Mouse (Mus musculus): ENCODE measurements around the gene Prss33. TPM values are rescaled to one million over a fixed set of nuclear protein-coding genes. Genes with fewer than 3 reads are reported as not detected.

The Prss33 gene
- polyA plus RNA-seq, 1 experiment from 2014 or later: not detected

DNA sequence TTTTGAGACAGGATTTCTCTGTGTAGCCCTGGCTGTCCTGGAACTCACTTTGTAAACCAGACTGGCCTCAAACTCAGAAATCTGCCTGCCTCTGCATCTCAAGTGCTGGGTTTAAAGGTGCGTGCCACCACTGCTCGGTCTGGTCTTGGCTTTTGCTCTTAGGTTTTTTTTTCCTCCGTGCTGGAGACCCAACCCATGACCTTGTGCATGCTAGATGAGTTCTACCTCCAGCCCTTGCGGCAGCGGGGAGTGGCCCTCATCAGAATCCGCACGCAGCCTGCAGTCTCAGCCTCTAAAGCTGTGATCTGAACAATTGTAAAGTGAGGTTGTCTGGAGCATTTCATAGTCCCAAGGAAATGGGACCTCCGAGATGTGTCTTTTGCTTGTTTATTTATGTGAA is 40.5 kb downstream of the Prss33 start:
- no peak for ATAC-seq (ENCODE audit: low FRiP score, low read depth)
- H3K4me1 ChIP-seq: peaks cover 11% of the 10 kb centered on the region
- WGBS: 94% methylated on average over 8 of the region's 8 CpGs
- no peaks in the 10 kb centered on the region for H3K27me3 ChIP-seq
- no peak overlapping the region for H3K4me3 ChIP-seq
- H3K36me3 ChIP-seq: peaks cover 7% of the 10 kb centered on the region; the same call in 1 of the 2 replicates
- H3K27ac ChIP-seq: no peak overlapping the region
- no peak overlapping the region for H3K4me2 ChIP-seq (replicated peaks)
- H3K9me3 ChIP-seq: no peaks in the 10 kb centered on the region
- H3K9ac ChIP-seq: no peak overlapping the region

DNA sequence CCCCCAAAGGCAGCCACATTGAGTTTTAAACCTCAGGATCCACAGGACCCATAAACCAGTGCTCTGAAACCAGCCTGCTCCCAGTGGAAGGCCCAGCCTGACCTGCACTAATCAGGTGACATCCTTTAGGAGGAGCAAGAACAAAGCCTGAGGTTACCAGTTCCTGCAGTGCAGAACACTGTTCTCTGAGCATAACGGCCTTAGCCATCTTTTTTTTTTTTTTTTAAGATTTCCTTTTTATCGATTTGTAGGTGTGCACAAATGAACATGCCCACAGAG is 44.8 kb downstream of the Prss33 start:
- H3K27me3 ChIP-seq: no peaks in the 10 kb centered on the region
- 28% methylated on average over 2 of the region's 2 CpGs for WGBS
- no peaks in the 10 kb centered on the region for H3K9me3 ChIP-seq
- peaks cover 24% of the 10 kb centered on the region for H3K4me1 ChIP-seq
- no peak for ATAC-seq (ENCODE audit: low FRiP score, low read depth)
- H3K9ac ChIP-seq: peak overlapping the region; percentile 83
- H3K4me2 ChIP-seq (replicated peaks): peak overlapping the region; percentile 76
- peak overlapping the region; percentile 56 for H3K4me3 ChIP-seq
- peaks cover 7% of the 10 kb centered on the region; the same call in 1 of the 2 replicates for H3K36me3 ChIP-seq
- H3K27ac ChIP-seq: peak overlapping the region; percentile 95

DNA sequence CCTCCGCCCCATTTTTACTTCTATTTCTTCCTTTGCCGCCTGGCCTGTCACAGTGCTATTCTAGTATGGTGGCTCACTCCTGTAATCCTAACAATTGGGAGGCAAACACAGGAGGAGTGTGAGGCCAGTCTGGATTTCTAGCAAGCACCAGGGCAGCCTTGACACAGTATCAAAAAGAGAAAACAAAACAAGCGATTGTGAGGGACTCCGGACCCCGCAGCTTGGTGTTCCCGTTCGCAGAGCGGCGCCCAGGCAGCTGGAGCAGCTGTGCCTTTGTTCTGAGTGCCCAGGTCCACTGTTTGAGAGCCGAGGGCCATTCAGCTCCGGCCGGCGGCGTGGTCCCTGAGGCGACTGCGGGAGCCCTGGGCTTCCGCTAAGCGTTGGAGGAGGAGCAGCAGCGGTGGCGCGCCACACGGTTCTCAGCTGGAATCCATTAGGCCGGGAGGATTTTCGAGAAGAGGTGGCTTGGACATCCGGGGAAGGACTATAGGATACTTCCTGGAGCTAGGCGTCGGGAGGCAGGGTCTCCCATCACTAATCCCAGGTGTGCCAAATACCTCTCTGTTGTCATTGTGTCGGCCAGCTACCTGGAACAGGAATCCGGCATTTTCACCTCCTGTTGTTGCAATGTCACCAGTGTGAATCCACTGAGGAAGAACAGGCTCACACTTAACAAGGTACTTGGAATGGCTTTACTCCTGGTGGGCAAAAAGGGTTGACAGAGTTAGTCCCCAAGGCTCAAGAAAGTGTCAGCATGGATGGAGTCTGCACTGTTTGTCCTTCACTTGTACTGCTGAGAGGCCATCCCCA is 45.4 kb downstream of the Prss33 start, which contains the start of gene Srrm2:
TSS of gene Srrm2 (plus strand) at position 264 of the 810 bp plus-strand sequence.
- H3K27me3 ChIP-seq: no peaks in the 10 kb centered on the region
- H3K9me3 ChIP-seq: no peaks in the 10 kb centered on the region
- 2% methylated on average over 29 of the region's 29 CpGs for WGBS
- ATAC-seq (ENCODE audit: low FRiP score, low read depth): peak; percentile 38
- peak within 1 kb of the TSS; percentile 95 for H3K27ac ChIP-seq
- H3K4me1 ChIP-seq: peaks cover 27% of the 10 kb centered on the region
- peaks cover 7% of the 10 kb centered on the region; the same call in 1 of the 2 replicates for H3K36me3 ChIP-seq
- peak within 1 kb of the TSS; percentile 56 for H3K4me3 ChIP-seq
- H3K4me2 ChIP-seq (replicated peaks): peak within 1 kb of the TSS; percentile 76
- peak within 1 kb of the TSS; percentile 83 for H3K9ac ChIP-seq

DNA sequence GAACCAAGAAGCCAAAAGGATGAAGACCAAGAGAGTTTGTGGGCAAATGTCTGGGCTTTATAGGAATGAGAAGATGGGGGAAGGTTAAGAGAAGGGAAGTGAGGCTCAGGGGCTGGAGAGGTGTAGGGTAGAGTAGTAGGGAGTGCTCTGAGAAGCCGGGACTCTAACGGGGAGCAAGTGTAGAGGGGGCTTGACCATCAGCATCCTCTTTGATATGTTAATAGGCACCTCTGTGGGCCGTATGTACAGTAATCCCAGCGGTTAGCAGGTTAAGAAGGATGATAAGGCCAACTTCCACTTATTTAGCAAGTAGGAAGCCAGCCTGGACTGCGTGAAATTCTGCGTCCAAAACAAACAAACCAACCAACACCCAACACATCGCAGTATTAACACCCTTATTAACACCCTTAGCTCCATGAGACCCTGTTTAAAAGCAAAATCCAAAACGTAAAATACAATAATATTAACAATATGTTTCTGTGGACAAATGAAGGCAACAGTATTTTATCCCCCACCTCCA is 46.0 kb downstream of the Prss33 start:
- H3K4me1 ChIP-seq: peaks cover 31% of the 10 kb centered on the region
- H3K9me3 ChIP-seq: no peaks in the 10 kb centered on the region
- peaks cover 5% of the 10 kb centered on the region; the same call in 1 of the 2 replicates for H3K36me3 ChIP-seq
- WGBS: 13% methylated on average over 8 of the region's 8 CpGs
- H3K4me3 ChIP-seq: peak overlapping the region; percentile 56
- H3K4me2 ChIP-seq (replicated peaks): peak overlapping the region; percentile 76
- no peak for ATAC-seq (ENCODE audit: low FRiP score, low read depth)
- H3K27ac ChIP-seq: peak overlapping the region; percentile 95
- peak overlapping the region; percentile 83 for H3K9ac ChIP-seq
- H3K27me3 ChIP-seq: no peaks in the 10 kb centered on the region

DNA sequence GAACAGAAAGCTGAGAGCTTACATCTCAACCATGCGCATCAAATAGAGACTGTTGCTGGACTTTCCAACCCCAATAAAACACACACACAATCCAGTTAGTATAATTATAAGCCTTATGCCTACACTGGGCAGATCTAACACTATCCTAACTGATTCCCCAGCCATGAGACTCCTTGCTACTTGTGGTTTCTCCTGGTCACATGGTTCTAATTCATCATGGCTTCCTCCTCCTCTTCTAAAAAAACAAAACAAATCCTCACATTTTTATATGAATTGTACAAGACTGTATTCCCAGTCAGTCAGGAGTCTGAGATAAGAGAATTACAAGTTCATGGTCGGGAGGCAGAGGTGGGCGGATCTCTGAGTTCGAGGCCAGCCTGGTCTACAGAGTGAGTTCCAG is 46.9 kb downstream of the Prss33 start:
- Histone ChIP-seq H3K9me3 (no peaks in the 10 kb centered on the region), H3K9ac (no peak overlapping the region), H3K4me3 (no peak overlapping the region), H3K4me1 (peaks cover 31% of the 10 kb centered on the region), H3K27me3 (no peaks in the 10 kb centered on the region), H3K4me2 (replicated peaks) (no peak overlapping the region), H3K36me3 (peaks cover 3% of the 10 kb centered on the region; the same call in 1 of the 2 replicates), H3K27ac (no peak overlapping the region)
- 88% methylated on average over 4 of the region's 4 CpGs for WGBS
- no peak for ATAC-seq (ENCODE audit: low FRiP score, low read depth)

DNA sequence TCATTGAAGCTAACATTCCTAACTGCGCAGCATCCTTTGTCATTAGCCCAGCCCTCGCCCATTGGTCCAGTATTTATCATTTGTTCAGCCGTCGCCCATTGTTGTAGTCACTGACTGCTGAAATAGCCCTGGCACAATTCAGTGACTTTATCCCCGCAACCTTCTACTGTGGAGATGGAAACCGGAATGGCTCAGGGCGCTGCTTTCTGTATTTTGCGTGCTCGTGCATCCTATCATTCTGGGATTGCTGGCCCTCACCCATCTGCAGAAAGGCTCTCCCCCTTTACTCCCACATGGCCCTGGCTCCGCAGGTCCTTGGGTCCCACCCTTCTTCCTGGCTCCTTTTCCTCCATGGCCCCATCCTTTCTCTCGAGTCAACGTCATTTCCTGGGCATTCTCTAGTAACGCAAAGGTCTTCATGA is 49.3 kb downstream of the Prss33 start:
- peaks cover 31% of the 10 kb centered on the region for H3K4me1 ChIP-seq
- H3K27ac ChIP-seq: no peak overlapping the region
- H3K36me3 ChIP-seq: no peaks in the 10 kb centered on the region
- no peak for ATAC-seq (ENCODE audit: low FRiP score, low read depth)
- H3K4me3 ChIP-seq: peak overlapping the region; percentile 71
- H3K9ac ChIP-seq: peak overlapping the region; percentile 82
- WGBS: 25% methylated on average over 13 of the region's 13 CpGs
- no peaks in the 10 kb centered on the region for H3K9me3 ChIP-seq
- H3K4me2 ChIP-seq (replicated peaks): peak overlapping the region; percentile 81
- H3K27me3 ChIP-seq: no peaks in the 10 kb centered on the region

DNA sequence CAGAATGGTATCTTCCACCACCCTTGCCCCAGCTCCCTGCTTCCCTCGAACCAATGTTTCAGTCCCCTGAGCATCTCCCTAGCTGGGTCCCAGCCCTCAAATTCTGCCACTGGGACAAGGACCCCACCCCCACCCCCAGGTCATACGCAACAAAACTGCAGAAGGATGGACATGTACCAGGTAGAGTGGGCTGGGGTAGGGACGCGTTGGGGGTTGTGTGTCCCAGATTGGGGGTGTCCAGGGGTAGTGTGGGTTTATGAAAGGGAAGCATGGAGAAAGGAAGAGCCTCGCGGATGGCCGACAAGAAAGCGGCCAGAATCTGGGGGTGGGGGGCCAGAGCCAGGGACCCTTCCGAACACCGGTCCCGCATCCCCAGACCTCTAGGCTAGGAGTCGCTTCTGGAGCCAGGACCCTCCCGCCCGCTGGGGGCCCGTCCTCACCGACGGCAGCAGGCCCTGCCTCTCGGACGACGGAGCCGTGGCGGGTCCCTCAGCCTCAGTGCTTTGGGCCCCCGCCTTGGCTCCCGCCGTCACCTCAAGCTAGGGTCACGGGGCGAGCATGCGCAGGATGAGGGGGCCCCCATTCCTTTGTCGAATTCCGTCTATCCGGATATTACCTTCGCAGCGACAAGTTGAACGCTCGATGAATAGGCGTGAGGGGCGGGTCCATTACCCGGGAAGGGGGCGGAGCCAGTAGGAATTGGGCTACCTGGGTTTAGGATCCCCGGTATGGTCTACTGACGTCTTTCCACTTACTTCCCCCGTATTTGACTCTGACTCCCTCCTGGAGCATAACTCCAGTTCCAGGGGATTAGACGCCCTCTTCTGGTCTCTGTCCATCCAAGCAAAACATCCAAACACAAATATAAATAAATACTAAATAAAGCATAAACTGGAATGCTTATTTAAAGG is 50.0 kb downstream of the Prss33 start, which contains the start of gene Flywch2:
TSS of gene Flywch2 (minus strand) at position 521 of the 911 bp plus-strand sequence.
- peaks cover 25% of the 10 kb centered on the region for H3K4me1 ChIP-seq
- peak; percentile 90 for ATAC-seq (ENCODE audit: low FRiP score, low read depth)
- peak within 1 kb of the TSS; percentile 71 for H3K4me3 ChIP-seq
- 1% methylated on average over 43 of the region's 43 CpGs for WGBS
- H3K4me2 ChIP-seq (replicated peaks): peak within 1 kb of the TSS; percentile 81
- H3K27ac ChIP-seq: 0 out of 2 replicates have a peak within 1 kb of the TSS, but pooled peaks have one; percentile 39
- H3K36me3 ChIP-seq: no peaks in the 10 kb centered on the region
- peak within 1 kb of the TSS; percentile 82 for H3K9ac ChIP-seq
- H3K27me3 ChIP-seq: no peaks in the 10 kb centered on the region
- no peaks in the 10 kb centered on the region for H3K9me3 ChIP-seq

DNA sequence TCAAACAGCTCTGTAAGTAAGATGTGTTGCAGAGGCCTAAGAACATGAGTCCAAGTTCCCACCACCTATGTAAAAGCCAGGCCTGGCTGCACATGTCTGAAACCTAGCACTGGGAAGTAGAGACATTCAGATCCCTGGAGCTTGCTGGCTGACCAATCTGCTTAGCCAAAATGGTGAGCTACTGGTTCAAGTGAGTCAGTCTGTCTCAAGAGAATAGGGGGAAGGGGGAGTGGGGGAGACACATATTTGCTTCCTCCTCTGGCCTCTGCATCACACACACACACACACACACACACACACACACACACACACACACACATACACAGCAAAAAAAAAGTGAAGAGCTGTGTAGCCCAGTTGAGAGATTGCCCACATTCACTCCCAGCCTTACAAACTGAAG is 52.5 kb downstream of the Prss33 start:
- no peak overlapping the region for H3K4me3 ChIP-seq
- no peak overlapping the region for H3K27ac ChIP-seq
- peaks cover 8% of the 10 kb centered on the region; the same call in 1 of the 2 replicates for H3K36me3 ChIP-seq
- no peak for ATAC-seq (ENCODE audit: low FRiP score, low read depth)
- no peak overlapping the region for H3K4me2 ChIP-seq (replicated peaks)
- H3K9me3 ChIP-seq: no peaks in the 10 kb centered on the region
- H3K4me1 ChIP-seq: peaks cover 12% of the 10 kb centered on the region
- H3K27me3 ChIP-seq: no peaks in the 10 kb centered on the region
- no peak overlapping the region for H3K9ac ChIP-seq

Small RNAs within 50 kb of the gene (microRNA-seq; reads per million reads assigned to microRNA genes)
- gene Mir5125: 0.52 reads per million

Other genes with a start within 250 kb of the Prss33 start
- 19.9 and 22.2 TPM in 2 replicates for gene Zfp13, start 236.6 kb downstream of the Prss33 start, polyA plus RNA-seq (2015; fragmentation: Nextera tagmentation; extraction: Ambion mirVana)
- gene Zscan10, start 235.2 kb downstream of the Prss33 start, polyA plus RNA-seq (2015; fragmentation: Nextera tagmentation; extraction: Ambion mirVana): 0.56 and 0.57 TPM in 2 replicates
- gene Mmp25, start 190.8 kb downstream of the Prss33 start, polyA plus RNA-seq (2015; fragmentation: Nextera tagmentation; extraction: Ambion mirVana): 0.81 and 1.0 TPM in 2 replicates
- 1.7 and 2.2 TPM in 2 replicates for gene Bicdl2, start 175.6 kb downstream of the Prss33 start, polyA plus RNA-seq (2015; fragmentation: Nextera tagmentation; extraction: Ambion mirVana)
- 65.0 and 66.9 TPM in 2 replicates for gene Hcfc1r1, start 162.5 kb downstream of the Prss33 start, polyA plus RNA-seq (2015; fragmentation: Nextera tagmentation; extraction: Ambion mirVana)
- gene Thoc6, start 162.2 kb downstream of the Prss33 start, polyA plus RNA-seq (2015; fragmentation: Nextera tagmentation; extraction: Ambion mirVana): 45.6 and 48.4 TPM in 2 replicates
- 15.4 and 17.1 TPM in 2 replicates for gene Tnfrsf12a, start 158.6 kb downstream of the Prss33 start, polyA plus RNA-seq (2015; fragmentation: Nextera tagmentation; extraction: Ambion mirVana)
- 16.8 and 19.8 TPM in 2 replicates for gene Cldn6, start 156.8 kb downstream of the Prss33 start, polyA plus RNA-seq (2015; fragmentation: Nextera tagmentation; extraction: Ambion mirVana)
- 8.3 and 10.1 TPM in 2 replicates for gene Cldn9, start 152.0 kb downstream of the Prss33 start, polyA plus RNA-seq (2015; fragmentation: Nextera tagmentation; extraction: Ambion mirVana)
- gene 1520401A03Rik, start 113.3 kb downstream of the Prss33 start, polyA plus RNA-seq (2015; fragmentation: Nextera tagmentation; extraction: Ambion mirVana): 2.3 and 3.0 TPM in 2 replicates
- gene Pkmyt1, start 109.7 kb downstream of the Prss33 start, polyA plus RNA-seq (2015; fragmentation: Nextera tagmentation; extraction: Ambion mirVana): 47.5 and 52.8 TPM in 2 replicates
- gene Paqr4, start 95.2 kb downstream of the Prss33 start, polyA plus RNA-seq (2015; fragmentation: Nextera tagmentation; extraction: Ambion mirVana): 15.5 and 16.1 TPM in 2 replicates
- 39.5 and 46.3 TPM in 2 replicates for gene Kremen2, start 90.2 kb downstream of the Prss33 start, polyA plus RNA-seq (2015; fragmentation: Nextera tagmentation; extraction: Ambion mirVana)
- gene Flywch1, start 64.5 kb downstream of the Prss33 start, polyA plus RNA-seq (2015; fragmentation: Nextera tagmentation; extraction: Ambion mirVana): 103 and 107 TPM in 2 replicates
- gene Flywch2, start 50.0 kb downstream of the Prss33 start, polyA plus RNA-seq (2015; fragmentation: Nextera tagmentation; extraction: Ambion mirVana): 68.0 and 70.5 TPM in 2 replicates
- gene Srrm2, start 45.5 kb downstream of the Prss33 start, polyA plus RNA-seq (2015; fragmentation: Nextera tagmentation; extraction: Ambion mirVana): 606 and 615 TPM in 2 replicates
- gene Elob, start 6.9 kb downstream of the Prss33 start, polyA plus RNA-seq (2015; fragmentation: Nextera tagmentation; extraction: Ambion mirVana): 1,219 and 1,256 TPM in 2 replicates
- not detected in 2 replicates for gene Prss32, start 7.8 kb upstream of the Prss33 start, polyA plus RNA-seq (2015; fragmentation: Nextera tagmentation; extraction: Ambion mirVana)
- gene Prss41, start 8.1 kb upstream of the Prss33 start, polyA plus RNA-seq (2015; fragmentation: Nextera tagmentation; extraction: Ambion mirVana): 1.7 and 2.4 TPM in 2 replicates
- not detected in 2 replicates for gene Prss21, start 32.0 kb upstream of the Prss33 start, polyA plus RNA-seq (2015; fragmentation: Nextera tagmentation; extraction: Ambion mirVana)
- not detected in 2 replicates for gene Dcpp1, start 44.8 kb upstream of the Prss33 start, polyA plus RNA-seq (2015; fragmentation: Nextera tagmentation; extraction: Ambion mirVana)
- gene Dcpp2, start 44.8 kb upstream of the Prss33 start, polyA plus RNA-seq (2015; fragmentation: Nextera tagmentation; extraction: Ambion mirVana): not detected in 2 replicates
- gene Dcpp3, start 81.4 kb upstream of the Prss33 start, polyA plus RNA-seq (2015; fragmentation: Nextera tagmentation; extraction: Ambion mirVana): not detected in 2 replicates
- gene Sbp, start 105.6 kb upstream of the Prss33 start, polyA plus RNA-seq (2015; fragmentation: Nextera tagmentation; extraction: Ambion mirVana): not detected in 2 replicates
- gene Sbpl, start 119.2 kb upstream of the Prss33 start, polyA plus RNA-seq (2015; fragmentation: Nextera tagmentation; extraction: Ambion mirVana): not detected in 2 replicates
- gene Prss30, start 144.5 kb upstream of the Prss33 start, polyA plus RNA-seq (2015; fragmentation: Nextera tagmentation; extraction: Ambion mirVana): not detected in 2 replicates
- 0.47 and 0.60 TPM in 2 replicates for gene Prss22, start 162.0 kb upstream of the Prss33 start, polyA plus RNA-seq (2015; fragmentation: Nextera tagmentation; extraction: Ambion mirVana)
- gene Prss27, start 202.1 kb upstream of the Prss33 start, polyA plus RNA-seq (2015; fragmentation: Nextera tagmentation; extraction: Ambion mirVana): 0.52 and 0.55 TPM in 2 replicates
- 75.7 and 77.4 TPM in 2 replicates for gene Kctd5, start 237.4 kb upstream of the Prss33 start, polyA plus RNA-seq (2015; fragmentation: Nextera tagmentation; extraction: Ambion mirVana)

All from limb, embryonic 13.5 days (tissue).